Mouse (Mus musculus) left cerebral cortex, postnatal 10 days (tissue): Measurements from ENCODE around the gene Tspan18. TPM values are rescaled to one million over a fixed set of nuclear protein-coding genes. Genes with fewer than 3 reads are reported as not detected.

ENCODE experiments used
- DNase-seq, 2 experiments: peaks; one replicate each; pipeline ENCODE4 v3.0.0; 2021 to 2022; ENCODE audit warnings: low spot score in 2 of 2, mixed read lengths in 1 of 2; ENCODE audit errors: extremely low spot score in 1 of 2
- intact Hi-C: fragments of 180-260 bp; cut with DNase I; formaldehyde crosslinking; loops from one replicate; pipeline ENCODE4 v1.15.1; 2025
- total RNA-seq, 2 experiments: library from RNA; stranded (reverse); gene quantifications; 2 replicates each; pipeline ENCODE4 v1.2.3; 2021

Gene Tspan18
- total RNA-seq, 2 experiments from 2014 or later = 5.6 to 6.0 TPM

DNA sequence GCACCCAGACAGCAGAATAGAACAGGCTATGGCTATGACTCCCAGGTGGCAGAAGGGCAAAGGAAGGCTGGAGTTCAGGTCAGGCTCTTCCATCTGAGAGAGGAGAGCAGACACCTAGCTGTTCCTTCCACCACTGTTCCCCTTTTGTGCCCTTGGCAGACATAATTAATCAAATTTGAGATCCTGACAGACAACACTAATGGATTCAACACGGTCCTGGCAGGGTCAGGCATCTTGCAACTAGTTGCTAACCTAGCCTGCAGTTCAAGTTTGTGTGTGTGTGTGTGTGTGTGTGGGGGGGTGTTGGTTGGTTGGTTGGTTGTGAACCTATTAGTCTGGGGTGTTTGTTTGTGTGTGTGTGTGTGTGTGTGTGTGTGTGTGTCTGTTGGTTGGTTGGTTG, 131.5 kb downstream of the Tspan18 start:
- intact Hi-C loops = loop anchor here (5.0 kb wide), 1 partner anchor 270 kb away; no protein-coding TSS in a partner anchor
- DNase-seq = no peak

DNA sequence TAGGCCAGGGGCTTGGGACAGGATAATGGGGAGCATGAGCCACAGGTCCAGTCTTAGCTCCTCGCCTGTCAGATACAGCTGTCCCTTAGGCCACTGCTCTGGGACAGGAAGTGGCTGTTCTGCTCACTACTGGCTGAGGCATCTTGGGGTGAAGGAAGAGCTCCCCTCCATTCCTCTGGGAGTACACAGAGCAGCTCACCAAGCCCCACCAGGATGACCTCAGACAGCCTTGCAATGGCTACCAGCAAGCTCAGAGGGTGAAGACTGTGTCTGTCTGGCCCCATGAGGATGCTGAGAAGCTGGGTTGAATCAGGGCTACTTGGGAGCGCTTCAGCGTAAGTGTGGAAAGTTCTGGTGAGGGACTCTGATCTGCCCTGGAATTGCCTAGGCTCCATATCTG, 132.3 kb downstream of the Tspan18 start:
- intact Hi-C loops = loop anchor here (5.0 kb wide), 1 partner anchor 270 kb away; no protein-coding TSS in a partner anchor
- no peak for DNase-seq

DNA sequence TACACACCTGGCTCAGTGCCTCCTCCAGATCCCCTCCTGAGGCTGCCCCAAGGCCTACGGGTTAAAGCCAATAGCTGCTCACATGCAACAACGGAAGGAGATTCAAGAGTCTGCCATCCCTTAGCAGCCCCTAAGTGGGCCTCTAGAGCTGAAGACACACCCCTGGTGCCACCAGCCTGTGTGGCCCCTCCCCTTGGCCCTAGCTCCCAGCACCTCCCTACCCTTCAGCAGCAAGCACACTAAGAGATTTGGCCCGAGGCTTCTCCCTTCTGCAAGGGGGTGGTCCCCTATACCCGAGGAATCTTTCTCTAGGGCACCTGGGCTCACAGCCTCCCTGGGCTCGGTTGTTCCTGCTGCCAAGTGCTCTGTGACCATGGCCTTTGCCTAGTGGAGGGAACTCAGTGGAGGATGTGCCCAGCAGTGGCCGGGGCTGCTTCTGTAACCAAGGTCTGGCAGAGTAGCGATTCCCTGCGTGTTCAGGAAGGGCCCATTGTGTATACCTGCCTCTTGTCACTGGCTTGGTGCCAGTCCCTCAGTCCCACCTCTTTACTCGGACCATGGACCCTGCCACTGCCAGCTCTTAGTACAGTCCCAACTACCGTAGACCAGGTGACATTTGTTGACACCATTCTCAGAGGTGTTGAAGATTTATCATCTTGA, 133.5 kb downstream of the Tspan18 start:
- no peak for DNase-seq
- intact Hi-C loops = loop anchor here (5.0 kb wide), 1 partner anchor 271 kb away; no protein-coding TSS in a partner anchor

DNA sequence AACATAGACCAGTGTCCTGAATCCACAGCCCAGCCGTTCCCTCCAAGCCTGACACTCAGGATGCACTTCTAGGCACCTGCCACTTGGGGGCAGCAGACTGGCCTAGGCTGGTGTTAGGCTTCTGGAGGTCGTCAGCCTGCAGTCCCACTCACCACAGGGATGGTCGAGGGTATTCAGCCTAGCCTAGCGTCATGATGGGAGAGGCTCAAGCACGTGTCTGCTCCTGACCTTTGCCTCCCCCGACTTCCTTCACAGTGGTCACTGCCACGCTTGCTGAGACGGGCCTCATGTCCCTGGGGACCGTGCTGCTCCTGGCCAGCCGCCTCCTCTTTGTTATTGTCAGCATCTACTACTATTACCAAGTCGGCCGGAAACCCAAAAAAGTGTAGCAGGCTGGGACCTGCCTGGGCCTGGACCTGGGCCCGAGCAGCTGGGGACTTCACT, 134.8 kb downstream of the Tspan18 start:
- intact Hi-C loops = loop anchor here (2.0 to 5.0 kb wide), 2 partner anchors 131 to 297 kb away; no protein-coding TSS in a partner anchor
- peak in 1 of 2 experiments; percentile 75 for DNase-seq

DNA sequence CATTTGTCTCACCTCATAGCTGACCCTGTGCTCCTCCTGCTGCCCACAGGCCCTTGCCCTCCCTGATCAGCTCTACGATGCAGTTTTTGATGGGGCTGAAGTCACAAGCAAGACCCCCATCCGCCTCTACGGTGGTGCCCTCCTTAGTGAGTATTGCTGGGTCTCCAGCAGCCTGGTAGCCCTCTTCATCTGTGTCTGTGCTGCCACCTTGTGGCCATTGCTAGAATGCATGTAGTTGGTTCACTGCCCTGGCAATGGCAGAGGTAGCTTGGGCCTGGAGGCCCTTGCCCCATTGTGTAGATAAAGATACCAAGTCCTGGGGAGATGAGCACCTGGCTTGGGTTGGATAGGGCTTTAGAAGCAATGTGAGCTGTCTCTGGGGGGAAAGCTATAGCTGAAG, 135.5 kb downstream of the Tspan18 start:
- intact Hi-C loops = loop anchor here (2.0 to 5.0 kb wide), 2 partner anchors 130 to 297 kb away; no protein-coding TSS in a partner anchor
- DNase-seq = peak; percentile 85 to 91

DNA sequence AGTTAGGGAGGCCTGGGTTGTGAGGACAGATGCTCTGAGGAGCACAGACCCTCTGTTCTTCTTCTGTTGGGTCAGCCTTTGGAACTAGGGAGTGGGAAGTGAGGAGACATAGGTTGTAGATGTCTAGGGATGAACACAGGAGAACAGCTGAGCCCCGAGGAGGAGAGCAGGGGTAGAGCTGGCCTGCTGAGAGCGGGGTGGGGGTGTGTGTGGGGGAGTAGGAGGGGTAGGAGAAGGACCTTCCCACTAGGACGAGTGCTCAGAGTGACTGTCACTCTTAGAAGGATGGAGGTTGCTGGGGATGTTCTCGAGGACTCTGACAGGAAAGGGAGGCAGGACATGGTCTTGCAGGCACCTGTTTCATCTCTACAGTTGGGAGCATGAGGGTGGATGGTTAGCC, 140.5 kb downstream of the Tspan18 start:
- intact Hi-C loops = no loop called here
- no peak for DNase-seq

DNA sequence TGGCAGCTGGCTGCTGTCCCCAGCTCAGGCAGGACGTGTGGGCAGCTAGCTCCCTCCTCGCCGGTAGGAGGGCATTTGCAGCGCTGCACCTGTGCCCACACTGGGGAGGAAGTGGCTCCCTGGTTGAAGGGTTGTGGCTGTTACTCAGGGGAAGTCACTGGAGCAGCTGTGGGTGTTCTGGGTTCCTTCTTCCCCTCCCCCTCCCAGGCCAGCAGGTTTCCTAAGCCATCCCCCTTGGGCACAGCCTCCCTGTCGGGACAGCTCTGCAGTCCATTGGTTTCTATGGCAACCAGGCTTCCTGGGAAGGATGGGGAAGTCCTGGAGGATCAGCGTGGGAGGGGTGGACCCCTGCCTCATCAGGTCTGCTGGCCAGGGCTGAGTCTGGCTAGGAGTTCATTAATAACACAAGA, 141.6 kb downstream of the Tspan18 start:
- intact Hi-C loops = no loop called here
- DNase-seq = no peak

DNA sequence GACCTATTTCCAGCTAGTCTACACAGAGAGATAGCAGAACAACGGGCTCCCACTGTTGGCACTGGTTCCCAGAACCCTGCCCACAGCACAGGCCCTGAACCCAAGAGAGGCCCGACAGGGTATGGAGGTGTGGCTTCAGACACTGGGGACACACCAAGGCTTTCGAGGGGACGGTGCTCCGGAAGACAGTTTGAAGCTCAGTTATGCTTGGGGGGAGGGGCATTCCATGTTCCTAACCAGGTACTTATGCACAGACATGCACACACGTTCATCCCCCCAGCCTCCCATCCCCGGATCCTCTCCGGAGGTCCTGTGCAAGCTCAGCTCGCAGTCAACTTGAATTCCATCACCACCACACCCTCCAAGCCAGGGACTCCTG, 142.1 kb downstream of the Tspan18 start:
- no peak for DNase-seq
- intact Hi-C loops = no loop called here

DNA sequence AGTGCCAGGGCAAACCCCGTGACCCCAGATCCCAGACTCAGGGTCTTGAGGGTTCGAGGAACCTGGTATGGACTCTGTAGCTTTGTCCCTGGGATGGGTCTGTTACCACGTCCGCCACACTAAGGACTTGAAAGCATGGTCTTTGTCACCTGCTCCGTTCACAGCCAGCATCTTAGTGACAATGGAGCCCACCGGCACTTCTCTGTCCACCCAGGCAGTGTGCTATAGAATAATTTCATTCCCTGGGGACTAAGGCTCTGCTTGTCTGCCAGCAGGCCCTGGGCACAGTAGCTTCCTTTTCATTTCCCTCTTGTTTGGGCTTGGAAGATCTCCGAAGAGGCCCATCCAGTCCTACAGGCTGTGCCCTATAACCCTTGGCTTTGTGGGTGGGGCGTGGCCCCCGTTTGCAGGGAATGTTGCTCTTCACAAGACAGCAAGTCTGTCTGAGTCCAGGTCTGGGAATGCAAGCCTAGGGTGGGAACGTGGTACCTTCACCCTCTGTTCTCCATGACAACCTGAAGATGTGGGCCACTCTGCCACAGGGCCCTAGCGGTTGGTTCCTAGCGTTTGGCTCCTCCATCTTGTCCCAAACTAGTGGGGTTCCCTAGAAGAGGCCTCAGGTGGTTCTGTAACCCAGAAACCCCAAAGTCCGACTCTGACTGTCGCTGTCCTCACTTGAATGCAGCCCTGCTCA, 142.7 kb downstream of the Tspan18 start:
- intact Hi-C loops = no loop called here

DNA sequence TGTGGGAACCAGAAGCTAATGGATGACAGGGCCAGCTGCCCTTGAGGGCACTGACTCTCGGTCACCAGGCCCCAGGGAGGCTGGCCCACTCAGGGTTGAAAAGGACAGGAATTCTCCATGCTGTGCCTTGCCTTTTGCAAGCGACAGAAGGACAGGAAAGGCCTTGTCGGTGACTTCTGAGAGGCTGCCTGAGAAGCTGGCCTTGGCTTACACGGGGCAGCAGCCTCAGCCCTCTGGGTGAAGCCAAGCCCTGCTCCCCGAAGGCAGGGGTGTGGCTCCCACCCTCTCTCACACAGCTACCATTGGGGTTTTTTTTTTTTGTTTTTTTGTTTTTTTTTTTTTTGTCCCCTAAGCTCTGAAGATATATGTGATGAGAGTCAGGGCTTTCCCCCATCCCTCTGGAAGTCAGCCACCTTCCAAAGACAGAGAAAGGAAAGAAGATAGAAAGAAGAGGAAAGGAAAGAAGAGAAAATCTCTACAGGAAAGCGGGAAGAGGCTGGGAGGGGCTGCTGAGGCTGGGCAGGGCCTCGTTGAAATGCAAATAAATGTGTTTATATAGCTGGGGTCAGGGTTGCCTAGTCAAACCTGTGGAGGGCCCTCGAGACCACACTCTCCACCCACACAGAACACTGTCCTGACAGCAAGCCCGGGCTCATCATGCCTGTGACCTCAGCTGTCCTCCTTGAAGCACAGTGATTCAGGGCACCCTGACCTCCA, 143.4 kb downstream of the Tspan18 start:
- DNase-seq = no peak
- intact Hi-C loops = no loop called here

More for the DNA sequence above, 142.7 kb downstream of the Tspan18 start:
- DNase-seq = no peak

DNA sequence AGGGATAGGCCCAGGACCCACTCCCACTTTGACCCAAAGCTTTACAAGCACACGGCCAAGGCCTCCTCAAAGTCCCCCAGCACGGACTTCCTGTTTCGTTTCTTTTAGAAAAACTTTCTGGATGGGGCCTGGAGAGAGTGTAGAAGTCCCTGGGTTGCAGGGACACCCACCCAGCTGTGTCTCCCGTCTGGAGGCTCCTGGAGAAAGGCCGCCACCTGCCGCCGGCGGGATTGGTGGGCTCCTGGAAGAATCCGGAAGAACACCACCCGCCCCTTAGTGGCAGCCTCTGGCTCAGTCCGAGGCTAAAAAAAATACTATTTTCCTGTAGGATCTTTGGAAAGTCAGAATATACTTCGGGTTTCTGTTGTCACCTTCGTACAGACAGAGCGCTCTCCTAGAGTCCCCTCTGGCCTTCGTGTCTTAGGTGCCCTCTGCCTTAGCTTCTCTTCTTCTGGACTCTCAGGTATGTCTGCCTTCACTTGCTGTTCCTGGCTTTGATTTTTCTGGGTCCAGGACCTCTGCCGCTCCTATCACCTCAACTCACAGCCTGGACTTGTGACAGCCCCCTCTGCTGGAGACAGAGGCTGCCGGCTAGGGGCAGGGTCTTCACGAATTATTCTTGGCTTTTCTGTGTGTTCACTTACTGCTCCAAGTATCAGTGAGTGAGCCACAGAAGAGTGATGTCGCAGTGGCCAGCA, 145.4 kb downstream of the Tspan18 start:
- intact Hi-C loops = loop anchor here (2.0 kb wide), 1 partner anchor 118 kb away; no protein-coding TSS in a partner anchor
- peak in 1 of 2 experiments; percentile 76 for DNase-seq

DNA sequence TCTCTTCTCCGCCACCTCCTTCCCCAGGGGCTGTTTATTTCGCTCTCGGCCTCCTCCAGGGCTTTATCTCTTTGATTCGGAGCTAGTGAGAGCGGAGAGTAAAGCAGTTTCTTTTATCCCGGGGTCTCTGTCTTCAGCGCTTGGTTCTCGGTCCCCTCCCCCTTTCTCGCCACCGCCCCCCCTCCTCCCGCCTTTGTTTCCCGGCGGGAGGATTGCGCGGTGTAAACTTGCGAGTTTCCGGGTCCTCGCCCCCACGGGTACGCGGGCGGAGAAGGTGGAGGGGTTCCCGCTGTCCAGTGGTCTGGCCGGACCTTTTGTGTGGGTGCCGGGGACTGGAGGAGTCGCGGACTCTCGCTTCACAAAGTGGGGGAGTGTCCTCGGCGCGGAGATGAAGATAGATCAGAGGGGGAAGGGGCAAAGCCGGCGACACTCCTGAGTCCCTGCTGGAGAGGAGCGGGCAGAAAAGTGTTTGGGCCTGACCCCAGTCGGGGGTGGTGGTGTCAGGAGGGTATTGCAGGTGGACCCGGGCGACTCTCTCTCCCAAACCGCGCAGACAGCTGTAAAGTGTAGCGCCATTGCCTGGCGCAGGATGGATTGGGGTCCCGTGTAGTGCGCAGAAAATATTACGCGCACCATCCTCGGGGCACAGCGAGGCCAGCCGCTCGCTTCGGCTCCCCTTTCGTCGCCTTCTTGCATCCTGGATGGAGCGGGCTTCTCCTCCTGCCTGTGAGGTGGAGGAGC, 146.1 kb downstream of the Tspan18 start:
- no peak for DNase-seq
- intact Hi-C loops = loop anchor here (2.0 kb wide), 1 partner anchor 117 kb away; no protein-coding TSS in a partner anchor

DNA sequence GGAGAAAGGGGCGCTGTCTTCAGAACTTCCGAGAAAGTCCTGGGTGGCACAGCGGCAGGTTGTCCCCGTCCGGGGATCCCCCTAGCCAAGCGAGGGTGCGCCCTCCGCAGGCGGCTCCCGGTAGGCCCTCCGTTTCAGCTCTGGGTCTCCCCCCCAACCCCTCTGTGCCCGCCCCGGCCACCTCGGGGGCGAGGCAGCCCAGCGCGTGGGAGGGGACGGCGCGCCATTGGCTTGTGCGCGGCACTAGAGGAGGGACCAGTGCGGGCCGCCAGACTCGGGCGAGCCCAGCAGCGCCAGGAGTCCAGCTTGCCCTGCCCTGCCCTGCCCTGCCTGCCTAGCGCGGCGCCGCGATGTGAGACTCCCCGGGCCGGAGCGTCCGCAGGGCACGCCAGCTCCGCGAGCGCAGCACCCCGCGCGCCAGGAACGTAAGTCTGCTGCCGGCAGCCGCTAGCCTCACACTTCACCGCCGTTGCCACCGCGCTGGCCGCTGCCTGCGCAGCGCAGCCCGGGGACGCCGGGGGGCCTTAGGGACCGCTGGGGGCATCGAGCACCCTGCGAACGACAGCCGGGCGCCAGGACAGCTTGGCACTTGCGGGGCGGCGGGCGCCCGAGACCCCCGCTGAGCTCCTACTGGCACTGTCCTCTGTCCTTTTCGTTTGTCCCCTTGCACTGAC, 146.8 kb downstream of the Tspan18 start, which contains the start of gene Trp53i11:
Trp53i11 (plus strand) TSS at position 226 of the 674 bp plus-strand sequence.
- peak; percentile 42 to 90 for DNase-seq
- intact Hi-C loops = no loop called here

DNA sequence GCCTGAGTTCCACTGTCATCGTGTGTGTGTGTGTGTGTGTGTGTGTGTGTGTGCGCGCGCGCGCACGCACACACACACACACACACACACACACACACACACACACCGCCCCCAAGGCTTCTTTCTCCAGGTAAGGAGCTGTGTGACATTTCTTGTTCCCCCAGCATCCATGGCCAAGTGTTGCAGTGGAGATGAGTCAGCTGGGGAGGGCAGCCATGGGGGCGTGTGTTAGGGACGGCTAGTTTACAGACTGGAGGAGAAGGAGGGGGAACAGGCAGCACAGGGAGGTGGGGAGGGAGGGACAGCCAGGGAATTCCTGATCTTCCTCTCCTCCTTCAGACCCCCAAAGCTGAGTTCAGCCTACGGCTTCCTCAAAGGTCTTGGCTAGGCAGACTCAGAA, 151.4 kb downstream of the Tspan18 start:
- intact Hi-C loops = no loop called here
- no peak for DNase-seq

DNA sequence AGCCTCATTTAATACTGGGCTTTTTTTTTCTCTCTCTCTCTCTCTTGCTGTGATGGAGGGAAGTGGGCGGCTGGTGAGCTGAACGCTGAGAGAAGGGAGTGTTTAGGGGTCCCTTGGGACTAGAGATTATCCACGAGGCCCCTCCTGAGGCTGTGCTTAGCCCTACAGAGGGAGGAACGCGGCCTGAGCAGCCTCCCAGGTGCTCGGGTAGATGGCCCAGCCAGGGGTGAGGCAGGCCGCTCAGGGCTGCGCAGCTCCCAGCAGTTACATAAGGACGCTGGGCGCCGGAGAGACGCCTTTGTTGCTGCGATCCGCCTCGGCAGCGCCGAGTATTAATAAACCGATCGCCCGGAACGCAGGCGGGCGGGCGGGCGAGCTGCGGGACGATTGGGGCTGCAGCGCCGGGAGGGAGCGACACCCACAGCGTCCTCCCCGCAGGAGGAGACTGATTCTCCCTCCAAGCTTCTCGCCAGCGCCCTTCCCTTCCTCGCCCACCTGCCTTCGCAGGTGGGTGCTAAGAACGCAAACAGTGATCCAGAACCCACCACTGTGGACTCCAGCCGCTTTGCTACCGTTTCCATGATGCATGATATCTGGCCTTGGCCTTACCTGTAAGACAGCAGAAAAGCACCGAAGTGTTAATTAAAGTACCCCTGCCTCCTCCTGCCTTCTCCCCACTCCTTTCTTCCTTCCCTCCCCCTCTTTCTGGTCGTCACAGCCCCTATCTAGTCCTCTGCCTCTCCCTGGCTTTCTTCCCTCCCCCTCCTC, 154.0 kb downstream of the Tspan18 start:
- intact Hi-C loops = no loop called here
- peak in 1 of 2 experiments; percentile 58 for DNase-seq

DNA sequence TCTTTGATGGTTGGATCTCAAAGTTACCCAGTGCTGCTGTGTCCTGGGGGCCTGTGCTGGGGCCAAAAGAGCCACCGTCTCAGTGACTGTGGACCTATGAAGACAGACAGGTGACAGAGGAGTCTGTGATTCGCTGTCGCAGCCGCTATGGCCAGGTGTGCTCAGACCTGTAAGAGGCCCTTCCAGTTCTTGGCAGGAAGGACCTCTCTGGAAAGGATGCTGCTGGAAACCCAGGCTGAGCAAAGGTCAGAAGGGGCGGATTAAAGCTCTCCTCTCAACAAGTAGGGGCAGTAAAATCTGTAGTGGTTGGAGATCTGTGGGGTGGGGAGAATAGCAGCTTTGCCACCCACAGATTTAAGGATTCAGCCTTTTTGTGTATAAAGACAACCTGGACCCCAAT, 154.7 kb downstream of the Tspan18 start:
- no peak for DNase-seq
- intact Hi-C loops = no loop called here

DNA sequence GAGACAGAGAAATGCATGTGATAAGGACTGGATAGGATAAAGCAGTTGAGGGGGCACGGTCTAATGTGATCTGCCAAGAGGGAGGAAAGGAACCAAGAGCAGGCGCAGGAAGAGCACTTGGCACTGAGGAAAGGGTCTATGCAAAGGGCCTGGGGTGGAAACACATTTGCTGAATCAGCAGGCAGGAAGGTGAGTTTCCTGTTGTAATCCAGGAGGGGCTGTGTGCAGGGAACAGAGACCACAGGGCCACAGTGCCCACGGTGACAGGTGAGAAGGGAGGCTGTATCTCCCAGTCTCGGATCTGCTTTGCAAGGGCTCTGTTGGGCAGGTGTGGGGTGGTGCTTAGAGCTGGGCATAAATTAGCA, 156.0 kb downstream of the Tspan18 start:
- no peak for DNase-seq
- intact Hi-C loops = no loop called here
